Mouse (Mus musculus) urinary bladder, adult 2 months (tissue): Measurements from ENCODE around the gene Hoxd10. TPM values are rescaled to one million over a fixed set of nuclear protein-coding genes. Genes with fewer than 3 reads are reported as not detected.
A peak's percentile ranks its signal among the peaks of the same experiment; 100 is the strongest.

Experiments
- DNase-seq: peaks from one replicate; pipeline ENCODE4 v3.0.0; 2022; ENCODE audit warnings: low spot score
- polyA plus RNA-seq: library from polyadenylated mRNA; depleted of rRNA; stranded (reverse); fragments of >200 nt; gene quantifications from 2 replicates; pipeline ENCODE4 v1.2.3, GENCODE M21; 2012

Hoxd10 gene
- polyA plus RNA-seq, 1 experiment: 13.5 TPM

DNA sequence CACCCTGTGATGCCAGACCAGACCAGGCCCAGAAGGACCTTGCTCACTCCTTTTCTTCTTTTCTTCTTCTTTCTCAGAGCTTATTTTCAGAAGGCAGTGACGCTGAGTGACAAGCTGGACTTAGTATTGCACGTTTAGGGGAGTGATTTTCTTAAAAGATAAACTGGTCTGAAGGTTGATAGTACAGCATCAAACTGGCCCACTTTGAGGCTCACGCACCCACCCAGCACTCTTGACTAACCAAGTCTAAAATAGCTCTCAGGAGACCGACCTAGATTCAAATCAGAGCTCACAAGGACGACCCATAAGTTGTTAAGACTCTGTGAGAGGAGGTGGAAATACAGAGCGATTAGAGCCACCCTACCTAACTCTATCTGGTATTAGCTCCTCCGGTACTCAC, 25.3 kb upstream of the Hoxd10 start:
- no peak for DNase-seq

DNA sequence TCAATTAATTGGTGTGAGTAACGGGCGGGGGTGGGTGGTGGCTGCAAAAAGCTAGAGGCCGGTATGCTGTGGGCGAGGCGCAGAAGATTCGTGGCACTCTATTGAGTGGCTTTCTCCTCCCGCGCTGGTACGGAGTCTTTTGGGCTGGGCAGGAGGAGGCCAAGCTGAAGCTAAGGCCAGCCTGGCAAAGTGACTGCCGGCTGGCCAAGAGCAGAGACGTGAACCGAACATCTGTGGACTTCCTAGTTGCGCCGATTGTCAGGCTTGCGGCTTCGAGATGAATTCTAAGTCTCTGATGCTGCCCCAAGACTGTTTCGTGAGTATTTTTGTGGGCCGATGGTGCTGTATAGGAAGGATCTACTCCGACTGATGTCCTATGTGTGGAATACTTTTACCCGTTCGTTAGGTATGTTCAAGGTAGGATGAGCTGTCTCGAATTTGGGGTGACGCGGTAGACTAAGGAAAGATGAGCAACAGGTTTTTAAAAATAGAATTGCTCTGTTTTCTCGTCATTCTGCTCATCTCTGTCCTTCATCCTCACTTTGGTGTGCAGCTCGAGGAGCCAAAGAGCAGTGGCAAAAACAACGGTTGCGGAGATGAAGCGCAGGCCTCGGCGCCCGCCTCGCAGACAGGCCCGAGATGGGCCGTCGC, 24.4 kb upstream of the Hoxd10 start:
- DNase-seq: no peak

DNA sequence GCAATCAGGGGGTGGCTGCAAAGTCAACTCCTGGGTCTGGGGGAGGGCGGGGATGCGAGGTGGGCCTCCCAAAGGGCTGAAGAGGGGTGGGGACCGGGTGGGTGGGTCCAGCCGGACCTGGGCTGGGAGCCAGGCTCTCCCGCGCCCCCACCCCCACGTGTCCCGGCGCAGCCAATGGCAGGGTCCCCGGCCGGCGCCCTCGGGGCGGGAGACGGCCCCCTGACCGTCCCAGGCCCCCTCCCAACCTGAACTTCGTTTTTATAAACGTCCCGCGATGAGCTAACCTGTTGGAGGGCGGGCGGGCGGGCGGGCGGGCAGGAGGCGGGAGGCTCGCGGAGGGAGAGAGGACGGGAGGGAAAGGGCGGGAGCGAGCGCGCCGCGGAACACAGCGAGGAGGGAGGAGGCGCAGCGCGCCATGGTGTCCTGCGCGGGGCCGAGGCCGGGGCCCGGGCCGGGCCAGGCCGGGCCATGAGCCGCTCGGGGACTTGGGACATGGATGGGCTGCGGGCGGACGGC, 23.8 kb upstream of the Hoxd10 start, which contains the start of gene Hoxd13:
Gene Hoxd13 (plus strand): TSS at position 469 of the 516 bp plus-strand sequence.
- no peak for DNase-seq

DNA sequence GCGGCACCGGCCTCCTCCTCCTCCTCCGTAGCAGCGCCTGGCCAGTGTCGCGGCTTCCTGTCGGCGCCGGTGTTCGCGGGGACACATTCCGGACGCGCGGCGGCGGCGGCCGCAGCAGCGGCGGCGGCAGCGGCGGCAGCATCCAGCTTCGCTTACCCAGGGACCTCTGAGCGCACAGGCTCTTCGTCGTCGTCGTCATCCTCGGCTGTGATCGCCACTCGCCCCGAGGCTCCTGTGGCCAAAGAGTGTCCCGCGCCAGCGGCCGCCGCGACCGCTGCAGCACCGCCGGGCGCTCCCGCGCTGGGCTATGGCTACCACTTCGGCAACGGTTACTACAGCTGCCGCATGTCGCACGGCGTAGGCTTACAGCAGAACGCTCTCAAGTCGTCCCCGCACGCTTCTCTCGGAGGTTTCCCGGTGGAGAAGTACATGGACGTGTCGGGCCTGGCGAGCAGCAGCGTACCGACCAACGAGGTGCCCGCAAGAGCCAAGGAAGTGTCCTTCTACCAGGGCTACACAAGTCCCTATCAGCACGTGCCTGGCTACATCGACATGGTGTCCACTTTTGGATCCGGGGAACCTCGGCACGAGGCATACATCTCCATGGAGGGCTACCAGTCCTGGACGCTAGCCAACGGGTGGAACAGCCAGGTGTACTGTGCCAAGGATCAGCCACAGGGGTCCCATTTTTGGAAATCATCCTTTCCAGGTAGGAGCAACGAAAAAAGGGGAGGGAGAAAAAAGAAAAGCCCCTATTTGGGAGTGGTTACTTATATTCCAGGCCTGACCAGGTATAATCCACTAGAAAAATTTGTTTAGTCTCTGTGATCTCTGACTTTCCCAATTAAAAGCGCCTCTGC, 23.1 kb upstream of the Hoxd10 start:
- DNase-seq: no peak

DNA sequence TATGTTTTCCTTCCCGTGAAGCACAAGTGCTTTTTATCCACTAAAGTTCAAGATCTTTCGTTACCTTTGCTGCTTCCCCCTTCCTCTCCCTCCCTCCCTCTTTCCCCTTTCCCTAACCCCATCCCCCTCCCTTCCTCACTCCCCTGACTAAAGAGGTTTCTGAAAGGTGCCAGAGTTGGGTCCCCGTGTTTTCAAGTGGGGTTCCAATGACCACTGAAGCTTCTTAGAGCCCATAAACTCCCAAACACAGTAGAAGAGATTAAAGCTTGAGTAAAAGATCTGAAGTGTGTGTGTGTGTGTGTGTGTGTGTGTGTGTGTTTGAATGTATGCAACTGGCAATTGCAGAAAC, 22.5 kb upstream of the Hoxd10 start:
- DNase-seq: no peak

DNA sequence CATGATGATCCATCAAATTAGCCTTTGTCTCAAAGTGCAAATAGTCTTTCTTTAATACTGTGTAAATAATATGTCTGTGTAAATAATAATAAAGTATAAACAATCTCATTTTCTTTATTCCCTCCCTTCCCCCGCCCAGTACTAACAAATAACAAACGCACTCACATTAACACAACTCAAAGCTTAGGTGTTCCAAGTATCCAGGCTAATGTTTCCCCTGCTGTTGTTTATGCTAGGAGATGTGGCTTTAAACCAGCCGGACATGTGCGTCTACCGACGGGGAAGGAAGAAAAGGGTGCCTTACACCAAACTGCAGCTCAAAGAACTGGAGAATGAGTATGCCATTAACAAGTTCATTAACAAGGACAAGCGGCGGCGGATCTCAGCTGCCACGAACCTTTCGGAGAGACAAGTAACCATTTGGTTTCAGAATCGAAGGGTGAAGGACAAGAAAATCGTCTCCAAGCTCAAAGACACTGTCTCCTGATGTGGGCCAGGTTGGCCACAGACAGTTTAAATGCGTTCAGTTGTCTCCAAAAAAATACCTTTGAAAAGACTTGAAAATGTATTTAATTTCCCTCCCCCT, 22.0 kb upstream of the Hoxd10 start:
- DNase-seq: no peak

DNA sequence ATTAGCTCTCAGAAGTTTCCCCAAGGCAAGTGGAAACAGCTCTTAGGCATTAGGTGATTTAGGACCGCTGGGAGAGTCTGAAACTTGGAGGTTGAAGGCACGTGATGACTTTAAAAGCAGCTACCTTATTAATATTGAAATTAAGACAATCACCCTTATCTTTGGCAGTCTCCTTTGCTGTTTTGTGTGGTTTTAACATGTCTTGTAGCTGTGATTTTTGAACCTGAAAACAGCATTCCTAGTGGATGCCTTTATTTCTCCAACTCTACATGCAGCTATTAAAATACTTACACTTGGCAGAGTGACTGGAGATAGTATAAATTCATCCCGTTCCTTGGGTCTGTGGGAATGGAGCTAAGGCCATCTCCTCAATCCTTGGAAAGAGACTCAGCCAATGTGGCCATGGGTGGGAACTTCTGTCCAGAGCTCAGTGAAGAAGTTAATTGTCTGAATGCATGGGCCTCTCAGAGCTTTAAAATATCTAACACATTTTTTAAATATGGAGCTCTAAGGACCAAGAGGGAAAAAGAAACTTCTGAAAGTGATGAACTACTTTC, 21.0 kb upstream of the Hoxd10 start:
- no peak for DNase-seq

DNA sequence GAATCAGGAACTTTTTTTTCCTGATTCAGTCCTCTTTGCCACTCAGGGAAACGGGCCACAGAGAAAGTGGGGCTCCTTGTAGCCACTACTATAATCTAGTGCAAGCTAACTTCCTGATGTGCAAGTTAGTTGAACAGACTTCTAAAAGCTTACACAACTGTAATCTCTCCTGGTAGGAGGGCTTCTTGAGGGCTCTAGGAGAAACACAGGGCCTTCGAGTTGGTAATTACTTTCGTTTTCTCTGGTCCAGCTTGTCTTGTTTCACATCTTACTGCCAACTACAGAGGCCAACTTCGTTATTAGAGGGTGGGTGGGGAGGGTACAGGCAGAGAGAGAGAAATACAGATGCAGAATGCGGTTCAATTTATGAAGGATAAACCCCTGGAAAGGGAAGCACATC, 19.9 kb upstream of the Hoxd10 start:
- no peak for DNase-seq

DNA sequence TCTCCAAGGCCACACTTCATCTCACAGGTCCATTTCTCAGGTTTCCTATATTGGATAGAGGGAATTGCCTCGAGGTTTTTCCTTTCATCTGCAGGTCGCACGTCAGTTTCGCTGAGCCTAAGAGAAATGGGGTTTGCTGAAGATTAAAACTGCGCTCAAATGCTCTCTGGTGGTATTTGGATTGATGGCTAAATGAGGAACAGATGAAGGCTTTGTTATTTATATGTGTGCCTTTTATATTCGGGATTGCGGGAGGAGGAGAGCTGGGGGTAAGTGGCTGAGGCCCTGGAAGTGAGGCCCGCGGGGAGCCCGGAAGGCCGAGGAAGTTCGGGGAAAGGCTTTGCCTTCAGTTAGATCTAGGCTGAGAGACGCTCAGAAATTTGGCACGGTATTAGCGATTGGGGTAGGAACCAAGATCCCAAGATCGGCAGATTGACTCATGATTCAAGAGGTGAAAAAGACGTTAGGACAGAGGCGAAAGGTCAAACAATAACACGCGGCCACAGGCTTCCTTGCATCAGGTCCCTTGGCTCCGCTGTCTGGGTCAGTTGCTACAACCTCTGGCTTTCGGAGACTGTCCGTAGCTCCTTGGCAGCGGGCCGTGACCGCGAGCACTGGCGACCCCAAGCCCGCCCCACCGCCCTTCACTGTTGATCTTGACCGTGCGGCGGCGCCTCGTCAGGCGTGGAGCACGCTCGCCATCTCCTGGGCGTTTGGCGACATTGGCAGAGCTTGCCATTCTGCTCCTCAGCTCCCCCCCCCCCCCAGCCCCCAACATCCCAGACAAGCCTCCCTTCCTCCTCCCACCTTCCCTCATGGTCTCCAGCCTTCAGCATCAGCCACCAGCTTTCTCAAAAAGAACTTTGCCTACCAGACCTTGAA, 19.0 kb upstream of the Hoxd10 start:
- DNase-seq: peak; percentile 51

DNA sequence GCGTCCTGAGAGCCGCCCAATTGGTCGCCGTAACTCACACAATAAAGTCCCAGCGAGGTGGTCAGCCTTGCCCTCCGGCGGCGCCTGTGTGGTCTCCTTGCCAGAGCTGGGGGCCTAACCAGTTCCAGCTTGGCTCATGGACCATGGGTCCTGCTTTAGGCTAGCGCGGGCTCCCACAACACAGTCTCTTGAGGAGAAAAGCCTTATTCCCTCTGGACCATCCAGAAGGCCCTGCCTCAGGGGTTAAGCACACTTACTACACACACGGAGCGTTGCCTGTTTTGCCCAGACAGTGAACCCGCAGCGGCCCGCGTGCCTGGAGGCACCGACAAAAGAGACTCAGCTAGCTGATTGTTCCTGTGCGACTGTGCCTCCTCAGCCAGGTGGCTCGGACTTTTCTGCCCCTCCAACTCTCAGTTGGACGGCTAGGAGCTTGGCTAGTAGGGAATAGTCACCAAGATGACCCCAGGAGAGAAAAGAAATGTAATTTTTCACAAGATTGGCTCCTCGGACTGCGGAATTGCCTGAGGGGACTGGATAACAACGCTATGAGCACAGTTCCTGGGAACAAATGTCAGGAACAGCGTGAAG, 17.8 kb upstream of the Hoxd10 start:
- DNase-seq: no peak

DNA sequence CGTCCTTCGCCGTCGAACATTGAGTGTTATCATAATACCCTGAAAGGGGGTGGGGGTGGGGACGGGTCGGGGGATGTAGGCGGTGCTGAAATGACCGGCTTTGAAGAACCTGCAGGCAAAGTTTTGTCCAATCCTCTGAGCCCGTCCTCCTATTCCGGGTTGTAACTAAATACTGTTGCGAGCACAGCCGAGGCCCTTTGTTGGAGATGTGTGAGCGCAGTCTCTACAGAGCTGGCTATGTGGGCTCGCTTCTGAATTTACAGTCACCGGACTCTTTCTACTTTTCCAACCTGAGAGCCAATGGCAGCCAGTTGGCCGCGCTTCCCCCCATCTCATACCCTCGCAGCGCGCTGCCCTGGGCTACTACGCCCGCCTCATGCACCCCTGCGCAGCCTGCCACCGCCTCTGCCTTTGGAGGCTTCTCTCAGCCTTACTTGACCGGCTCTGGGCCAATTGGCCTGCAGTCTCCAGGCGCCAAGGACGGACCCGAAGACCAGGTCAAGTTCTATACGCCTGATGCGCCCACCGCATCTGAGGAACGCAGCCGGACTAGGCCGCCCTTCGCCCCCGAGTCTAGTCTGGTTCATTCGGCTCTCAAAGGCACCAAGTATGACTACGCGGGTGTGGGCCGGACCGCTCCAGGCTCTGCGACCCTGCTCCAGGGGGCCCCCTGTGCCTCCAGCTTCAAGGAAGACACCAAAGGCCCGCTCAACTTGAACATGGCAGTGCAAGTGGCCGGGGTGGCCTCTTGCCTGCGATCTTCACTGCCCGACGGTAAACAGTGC, 16.7 kb upstream of the Hoxd10 start, which contains the start of gene Hoxd12:
Gene Hoxd12 (plus strand): TSS at position 133 of the 785 bp plus-strand sequence.
- DNase-seq: no peak

DNA sequence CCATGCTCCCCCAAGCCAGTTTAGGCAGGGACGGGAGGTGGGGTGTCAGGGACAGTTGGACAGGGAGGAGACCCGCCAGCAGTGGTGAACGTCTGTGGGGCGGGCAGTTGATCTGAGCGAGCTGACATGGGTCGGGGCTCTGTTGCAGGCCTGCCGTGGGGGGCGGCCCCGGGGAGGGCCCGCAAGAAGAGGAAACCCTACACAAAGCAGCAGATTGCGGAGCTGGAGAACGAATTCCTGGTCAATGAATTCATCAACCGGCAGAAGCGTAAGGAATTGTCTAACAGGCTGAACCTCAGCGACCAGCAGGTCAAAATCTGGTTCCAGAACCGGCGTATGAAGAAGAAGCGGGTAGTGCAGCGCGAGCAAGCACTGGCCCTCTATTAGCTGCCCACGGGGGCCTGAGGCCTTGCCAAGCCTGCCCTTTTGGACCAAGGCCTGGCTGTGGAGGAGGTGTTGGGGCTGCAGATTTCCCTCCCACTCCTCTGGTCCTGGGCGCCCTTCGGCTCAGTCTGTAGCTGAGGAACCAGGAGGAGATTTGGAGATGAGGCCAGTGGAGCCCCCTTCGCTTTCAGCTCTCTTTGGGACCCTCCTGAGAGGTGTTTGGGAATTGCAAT, 15.9 kb upstream of the Hoxd10 start:
- DNase-seq: no peak

DNA sequence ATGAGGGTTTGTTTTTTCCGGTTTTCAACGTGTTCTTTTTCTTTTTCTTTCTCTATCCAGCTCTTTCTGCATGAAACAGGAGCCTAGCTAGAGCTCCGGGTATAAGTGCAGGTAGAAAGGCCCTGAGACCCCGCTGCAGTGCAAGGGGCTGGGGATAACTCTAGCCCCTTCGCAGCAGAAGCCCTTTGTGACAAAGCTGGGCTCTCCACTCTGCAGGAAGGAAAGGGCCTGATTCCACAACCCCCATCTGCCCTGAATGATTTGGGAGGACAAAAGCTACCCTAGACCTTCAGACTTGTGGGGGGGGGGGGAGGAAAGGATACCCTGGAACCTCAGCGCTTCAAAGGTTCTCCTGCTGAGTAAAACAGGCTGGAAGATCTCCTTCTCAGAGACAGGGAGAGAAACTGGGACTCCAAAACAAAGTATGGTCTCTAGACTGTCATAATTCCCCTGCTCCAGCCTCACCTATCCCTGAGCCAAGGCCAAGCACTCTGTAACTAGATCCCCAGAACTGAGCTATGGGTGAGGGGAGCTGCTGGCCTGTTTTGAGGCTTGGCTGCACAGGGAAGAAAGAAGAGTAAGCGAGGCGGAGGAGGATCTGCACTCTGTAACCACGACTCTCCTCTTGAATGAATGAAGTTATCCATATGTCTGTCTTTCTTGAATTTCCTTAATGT, 15.2 kb upstream of the Hoxd10 start:
- no peak for DNase-seq

DNA sequence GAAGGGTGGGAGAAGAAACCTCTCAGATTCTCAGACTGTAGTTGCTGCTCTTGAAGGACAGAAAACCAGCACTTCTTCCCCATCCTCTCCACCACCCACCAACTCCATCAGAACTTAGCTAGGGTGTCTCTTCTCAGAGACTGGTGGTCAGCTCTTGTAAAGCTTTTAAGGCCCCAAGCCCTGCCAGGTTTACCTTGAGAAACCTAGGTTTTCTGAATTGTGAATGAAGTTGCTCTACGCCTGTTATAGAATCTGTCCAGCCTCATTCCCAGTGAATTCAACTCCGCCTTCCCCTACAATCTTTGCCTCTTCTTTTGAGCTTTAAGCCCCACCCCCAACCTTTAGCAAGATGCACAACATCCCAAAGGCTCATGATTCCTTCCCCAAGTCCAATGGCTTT, 14.6 kb upstream of the Hoxd10 start:
- DNase-seq: no peak

DNA sequence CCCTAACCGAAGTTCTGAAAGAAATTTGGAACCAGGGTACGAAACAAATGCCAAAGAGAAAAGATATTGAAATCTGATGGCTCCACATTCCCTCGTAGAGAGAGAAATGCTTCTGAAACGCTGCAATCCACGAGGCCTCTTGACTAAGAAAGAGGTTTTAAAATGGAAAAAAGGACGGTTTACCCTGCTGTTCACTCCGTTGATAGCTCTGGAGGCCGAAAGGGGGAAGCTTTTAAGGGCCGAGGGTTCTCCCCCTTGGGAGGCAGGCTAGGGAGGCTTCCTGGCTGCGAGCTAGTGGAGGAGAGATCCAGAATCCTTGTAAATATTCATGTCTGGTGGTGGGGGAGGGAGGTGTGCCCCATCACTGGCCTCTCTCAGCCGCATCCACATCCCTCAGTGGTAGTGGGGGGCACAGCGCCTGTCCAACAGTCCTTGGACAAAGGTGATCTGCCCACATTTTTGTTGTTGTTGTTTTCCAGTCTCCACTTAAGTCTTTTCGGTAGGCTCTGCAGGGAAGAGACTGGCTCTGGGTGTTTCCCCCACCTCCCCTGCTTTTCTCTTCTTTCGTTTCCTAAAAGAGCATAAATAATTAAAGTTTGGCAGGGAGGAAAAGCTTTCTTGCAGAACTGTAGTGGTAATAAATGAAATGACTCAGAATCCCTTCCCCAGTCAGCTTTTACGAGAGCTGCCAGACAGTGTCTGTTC, 12.7 kb upstream of the Hoxd10 start, which contains the start of gene Hoxd11:
Gene Hoxd11 (plus strand): TSS at position 667 of the 705 bp plus-strand sequence.
- no peak for DNase-seq

DNA sequence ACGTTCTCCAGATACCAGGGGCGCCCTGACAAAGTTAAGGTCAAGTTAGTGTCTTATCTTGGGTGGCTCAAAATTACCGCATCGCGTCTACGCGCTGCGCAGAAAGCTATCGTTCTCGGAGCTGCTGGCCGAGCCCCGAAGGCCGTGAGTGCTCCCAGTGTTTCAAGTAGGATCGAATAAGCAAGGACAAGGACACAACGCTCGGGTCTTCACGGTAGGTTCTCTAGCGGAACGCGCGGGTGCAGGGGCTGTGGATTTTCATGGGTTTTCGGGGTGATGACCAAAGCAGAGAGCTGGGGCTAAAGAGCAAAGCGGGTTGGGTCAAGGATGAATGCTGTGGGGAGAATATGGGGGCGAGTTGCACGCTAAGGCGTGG, 12.1 kb upstream of the Hoxd10 start:
- peak; percentile 34 for DNase-seq

DNA sequence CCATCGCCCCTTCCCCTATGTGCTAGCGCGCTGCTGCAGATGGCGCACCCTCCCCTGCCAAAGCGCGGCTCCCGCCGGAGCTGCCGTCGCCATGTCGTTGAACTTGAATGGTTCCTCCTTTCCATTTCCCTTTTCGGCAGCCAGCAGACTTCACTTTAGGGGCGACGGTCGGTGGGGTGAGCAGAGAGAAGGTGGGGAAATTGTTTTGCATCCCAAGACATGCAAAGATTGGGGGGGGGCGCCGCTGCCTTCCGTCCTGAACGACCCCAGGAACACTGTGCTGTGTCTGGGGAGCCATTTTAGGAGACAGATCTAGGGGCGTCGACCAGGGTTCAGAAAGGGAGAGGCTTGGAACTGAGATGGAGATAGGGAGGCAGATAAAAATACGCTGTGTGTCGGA, 11.7 kb upstream of the Hoxd10 start:
- DNase-seq: no peak
